Mouse (Mus musculus): Measurements from ENCODE around the gene Zmynd11.
A peak's percentile ranks its signal among the peaks of the same experiment; 100 is the strongest.
"Not testable (repeated sequence)": the region's sequence is repeated elsewhere in the genome, so short reads cannot be mapped to it uniquely, and the experiment has no call there.

Gene Zmynd11

DNA sequence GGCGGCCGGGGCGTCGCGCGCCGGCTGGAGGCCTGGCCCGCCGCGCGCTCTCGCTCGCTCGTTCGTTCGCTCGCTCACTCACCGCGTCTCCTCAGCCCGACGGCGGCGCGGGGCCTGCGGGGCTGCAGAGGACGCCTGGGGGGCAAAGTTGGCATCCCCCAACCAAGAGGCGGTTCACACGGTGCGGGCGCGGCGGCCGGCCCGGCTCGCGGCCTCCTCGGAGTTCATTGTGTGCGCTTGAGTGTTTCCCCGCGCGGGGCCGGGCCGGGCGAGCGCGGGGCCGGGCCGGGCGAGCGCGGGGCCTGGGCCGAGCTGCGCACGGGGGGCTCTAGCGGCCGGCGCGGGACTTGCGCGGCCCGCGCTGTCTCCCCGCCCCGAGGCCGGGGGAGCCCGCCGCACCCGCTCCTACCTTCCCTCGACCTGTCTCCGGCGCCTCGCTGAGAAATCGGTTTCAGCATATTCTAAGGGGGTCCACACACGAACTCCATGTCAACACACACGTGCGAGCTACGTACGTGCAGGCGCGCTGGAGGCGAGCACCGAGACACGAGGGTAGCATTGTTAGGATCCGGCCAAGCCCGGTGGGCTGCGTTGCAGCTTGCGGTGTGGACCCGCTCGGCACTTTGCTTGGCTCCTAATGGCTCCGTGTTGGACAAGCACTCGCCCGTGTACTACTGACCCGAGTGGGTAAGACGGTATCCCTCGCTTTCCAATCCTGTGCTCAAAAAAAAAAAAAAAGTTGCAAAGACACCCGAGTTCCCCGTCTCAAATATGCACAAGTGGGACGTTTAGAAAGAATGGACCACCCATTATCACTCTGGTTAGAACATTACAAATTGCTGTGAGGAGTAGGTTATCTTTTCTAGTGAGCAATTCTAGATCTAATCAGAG lies at the start of gene Zmynd11:
Gene Zmynd11 (minus strand): TSS at position 685 of the 891 bp plus-strand sequence.
- DNase-seq = peak; percentile 51 to 53

DNA sequence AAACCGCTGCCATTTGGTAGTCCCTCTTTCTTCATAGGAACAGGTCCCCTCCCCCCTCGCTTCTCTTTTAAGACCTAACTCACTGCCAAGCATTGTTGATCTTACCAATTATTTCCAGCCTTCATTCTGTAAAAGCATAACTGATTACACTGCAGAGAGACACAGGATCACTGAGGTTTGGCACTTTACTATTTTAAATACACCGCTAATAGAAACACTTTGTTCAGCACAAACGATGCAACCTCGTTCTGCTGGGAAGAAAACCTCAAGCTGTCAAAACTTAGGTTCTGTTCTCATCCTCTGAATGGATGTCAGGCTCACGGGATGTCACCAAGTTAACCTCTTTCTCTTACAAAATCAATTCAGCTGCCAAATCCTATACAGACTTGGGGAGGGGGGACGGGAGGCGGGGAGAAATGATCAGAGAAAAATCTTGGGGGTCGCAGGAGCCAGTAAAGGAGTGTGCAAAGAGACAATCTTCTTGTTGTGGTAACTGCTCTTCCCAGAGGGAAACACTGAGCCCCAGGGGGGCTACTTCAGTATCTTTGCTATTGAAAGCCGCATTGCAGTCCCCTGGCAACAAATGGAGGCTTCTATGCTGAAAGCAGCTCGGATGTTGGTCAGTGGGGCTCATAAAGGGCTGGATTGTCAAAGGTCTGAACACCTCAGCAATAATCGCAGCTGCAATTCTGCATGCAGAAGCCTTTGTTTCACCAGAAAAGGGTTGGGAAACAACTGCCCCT lies 30.9 kb upstream of the Zmynd11 start:
- no peak for DNase-seq

DNA sequence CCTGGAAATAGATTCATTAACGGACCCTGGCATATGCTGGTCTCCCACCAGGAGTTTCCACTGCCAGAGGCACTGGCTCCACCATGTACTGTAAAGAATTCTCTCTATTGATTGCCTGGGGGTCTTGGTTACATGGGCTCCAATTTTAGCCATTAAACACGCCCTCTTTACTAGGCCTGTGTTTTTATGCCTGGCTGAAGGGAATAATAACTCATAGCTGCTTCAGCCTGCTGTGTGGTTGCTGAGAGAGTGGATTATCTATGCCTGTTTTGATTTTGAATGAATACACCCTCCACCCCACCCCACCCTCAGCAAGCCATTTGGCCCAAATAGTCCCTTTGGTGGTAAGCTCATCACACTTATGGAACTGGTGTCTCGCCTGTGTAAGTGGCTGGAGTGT lies 20.9 kb upstream of the Zmynd11 start:
- no peak for DNase-seq

DNA sequence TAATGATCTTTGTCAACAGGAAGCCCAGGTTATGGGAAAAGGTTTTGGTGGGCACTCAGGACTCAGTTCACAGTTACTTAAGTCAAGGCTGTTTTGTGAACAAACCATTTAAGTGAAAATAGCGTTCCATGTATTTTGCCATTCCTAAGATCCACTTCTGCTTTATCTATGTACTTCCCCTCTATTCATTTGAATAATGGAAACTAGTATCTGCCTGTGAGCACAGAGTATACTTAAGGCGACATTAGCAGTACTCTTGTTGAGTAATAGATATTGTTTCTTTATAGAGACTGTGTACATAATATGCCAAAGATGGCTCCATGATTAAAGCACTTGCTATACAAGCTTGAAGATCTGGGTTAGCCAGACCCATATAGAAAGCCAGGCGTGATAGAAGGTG lies 18.6 kb upstream of the Zmynd11 start:
- no peak for DNase-seq

DNA sequence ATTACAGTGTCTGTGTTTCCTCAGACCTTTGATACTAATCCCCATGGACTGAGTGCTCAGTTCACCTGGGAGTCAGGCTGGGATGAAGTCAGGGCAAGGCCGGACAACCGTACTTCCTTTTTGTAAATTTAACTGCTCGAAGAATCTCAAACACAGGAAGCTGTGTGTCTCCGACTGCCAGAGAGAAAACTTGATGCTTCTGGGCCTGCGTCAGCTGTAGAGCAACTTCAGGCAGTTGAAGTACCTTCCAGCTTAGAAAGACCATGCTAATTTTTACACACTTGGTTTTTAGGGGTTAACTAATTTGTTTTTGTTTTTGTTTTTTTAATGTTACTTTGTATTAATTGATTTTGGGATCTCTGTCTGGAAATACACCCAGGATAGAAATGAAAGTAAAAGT lies 10.8 kb upstream of the Zmynd11 start:
- DNase-seq = peak in 1 of 2 experiments; percentile 34

DNA sequence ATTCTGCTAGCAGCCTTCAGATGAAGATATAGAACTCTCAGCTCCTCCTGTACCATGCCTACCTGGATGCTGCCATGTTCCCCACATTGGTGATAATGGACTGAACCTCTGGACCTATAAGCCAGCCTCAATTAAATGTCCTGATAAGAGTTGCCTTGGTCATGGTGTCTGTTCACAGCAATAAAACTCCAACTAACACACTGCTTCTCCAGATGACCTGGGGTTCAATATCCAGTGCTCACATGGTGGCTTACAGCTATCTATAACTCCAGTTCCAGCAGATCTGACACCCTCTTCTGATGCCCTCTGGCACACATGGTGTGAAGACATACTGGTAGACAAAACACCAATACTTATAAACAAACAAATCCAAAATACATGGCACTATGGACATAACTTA lies 8.9 kb upstream of the Zmynd11 start:
- DNase-seq = no peak

DNA sequence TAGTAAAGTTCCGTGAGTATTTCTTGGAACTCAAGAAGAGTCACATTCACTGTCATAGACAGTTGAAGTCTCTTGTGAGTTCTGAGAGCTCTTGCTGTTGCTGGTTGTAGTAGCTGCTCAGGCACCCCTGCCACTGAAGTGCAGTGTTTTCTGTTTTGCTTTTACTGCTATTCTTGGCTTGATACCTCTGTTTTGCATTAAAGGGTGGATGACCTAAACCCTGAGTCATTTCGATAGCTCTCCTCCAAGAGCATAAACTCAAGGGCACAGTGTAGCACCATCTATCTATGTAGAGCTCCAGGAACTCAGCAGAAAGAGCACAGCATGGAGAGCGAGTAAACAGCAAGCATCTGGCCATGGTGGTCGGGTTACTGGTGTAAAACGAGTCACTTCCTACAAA lies 2.1 kb upstream of the Zmynd11 start:
- DNase-seq = no peak

DNA sequence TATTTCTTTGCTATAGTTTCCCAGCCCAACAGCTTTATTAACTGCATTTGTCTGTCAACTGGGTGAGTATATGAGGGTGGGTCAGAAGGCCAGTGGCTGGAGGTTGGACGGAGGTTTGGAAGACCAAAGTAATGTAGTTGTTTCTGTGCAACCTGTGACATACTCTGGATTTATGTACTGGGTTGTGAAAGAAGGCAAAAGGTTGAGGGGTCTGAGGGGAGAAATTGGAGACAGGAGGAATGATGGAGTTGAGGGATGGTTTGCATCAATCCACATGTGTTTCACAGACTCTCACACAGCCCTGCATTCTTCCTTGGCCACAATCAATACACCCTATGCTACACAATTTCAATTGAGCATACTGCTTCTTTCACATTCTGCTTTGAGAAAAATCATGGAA lies 1.4 kb upstream of the Zmynd11 start:
- DNase-seq = no peak

DNA sequence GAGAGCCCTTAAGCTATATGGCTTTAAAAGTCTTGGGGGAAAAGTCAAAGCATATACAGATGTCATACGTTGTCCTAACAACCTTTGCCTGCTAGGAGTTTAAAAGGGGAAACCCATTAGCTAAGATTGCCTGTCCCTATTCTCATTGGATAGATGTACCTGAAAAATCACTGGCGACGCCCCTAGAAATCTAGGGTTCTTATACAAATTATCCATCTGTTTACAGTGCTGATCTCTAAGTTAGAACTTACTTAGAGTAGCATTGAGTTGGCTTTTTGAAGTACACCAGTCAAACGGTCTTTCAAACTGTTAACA lies 364 bp upstream of the Zmynd11 start:
- DNase-seq = no peak

DNA sequence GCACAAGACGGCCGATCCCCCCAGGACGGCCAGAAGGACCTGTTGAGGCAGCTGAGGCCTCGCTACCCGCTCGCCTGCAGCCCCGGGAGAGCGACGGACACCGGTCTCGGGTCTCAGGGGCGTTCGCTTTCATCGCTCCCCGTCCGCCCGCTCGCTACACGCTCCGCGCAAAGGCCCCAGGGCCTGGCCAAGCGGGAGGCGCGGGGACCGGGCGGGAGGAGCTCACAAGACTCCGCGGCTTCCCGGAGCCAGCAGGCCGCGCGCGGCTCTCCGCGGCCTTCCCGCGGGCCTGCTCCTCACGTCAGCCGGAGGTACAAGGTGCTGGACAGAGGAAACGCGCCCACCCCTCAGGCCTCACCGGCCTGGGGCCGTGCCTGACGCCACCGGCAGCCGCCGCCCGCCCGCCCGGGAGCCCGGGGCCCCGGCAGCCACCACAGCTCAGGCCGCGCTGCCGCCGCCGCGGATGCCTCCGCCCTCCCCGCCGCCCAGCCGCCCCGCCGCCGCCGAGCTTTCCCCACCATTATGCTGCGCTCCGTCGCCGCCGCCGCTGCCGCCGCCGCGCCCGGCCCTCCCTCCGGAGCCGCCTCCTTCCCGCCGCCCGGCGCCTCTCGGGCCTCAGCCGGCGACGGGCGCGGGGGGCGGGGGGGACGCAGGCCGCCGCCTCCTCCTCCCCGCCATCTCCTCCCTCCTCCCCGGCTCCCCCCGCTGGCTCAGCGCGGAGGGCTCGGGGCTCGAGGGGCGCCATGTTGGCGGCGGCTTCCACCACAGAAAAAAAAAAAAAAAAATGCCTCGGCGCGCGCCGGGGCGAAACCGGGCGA lies 1.1 kb downstream of the Zmynd11 start:
- peak; percentile 61 to 64 for DNase-seq

DNA sequence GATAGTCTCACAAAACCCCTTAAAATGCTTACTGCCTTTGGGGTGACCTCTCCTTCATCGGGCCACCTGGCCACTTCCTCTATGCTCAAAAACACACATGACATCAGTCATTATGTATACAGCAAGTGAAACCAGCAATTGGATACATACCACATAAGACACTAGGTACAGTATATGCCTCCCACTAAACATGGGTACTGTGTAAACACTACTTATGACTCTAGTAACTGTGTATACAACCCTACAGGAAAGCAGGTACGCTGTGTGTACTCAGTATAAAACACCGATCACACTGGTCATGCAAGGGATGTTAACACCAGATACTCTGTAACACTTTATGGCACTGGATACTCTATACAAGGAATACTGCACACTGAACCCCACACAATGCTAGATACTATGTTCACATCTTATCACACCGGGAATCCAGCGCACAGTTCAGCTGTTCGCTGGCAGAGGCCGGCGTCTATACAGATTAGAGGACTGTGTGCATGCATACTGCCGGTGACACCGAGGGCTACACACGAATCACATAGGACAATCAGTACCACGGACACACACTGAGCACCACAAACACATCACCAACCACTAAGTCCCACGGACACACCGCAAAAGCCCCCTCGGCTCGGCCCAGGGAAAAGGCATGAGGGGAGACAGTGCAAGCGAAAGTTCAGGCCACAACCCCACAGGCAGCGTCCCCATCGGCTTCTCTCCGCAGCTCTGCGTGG lies 1.9 kb downstream of the Zmynd11 start:
- DNase-seq = peak in 1 of 2 experiments; percentile 33

DNA sequence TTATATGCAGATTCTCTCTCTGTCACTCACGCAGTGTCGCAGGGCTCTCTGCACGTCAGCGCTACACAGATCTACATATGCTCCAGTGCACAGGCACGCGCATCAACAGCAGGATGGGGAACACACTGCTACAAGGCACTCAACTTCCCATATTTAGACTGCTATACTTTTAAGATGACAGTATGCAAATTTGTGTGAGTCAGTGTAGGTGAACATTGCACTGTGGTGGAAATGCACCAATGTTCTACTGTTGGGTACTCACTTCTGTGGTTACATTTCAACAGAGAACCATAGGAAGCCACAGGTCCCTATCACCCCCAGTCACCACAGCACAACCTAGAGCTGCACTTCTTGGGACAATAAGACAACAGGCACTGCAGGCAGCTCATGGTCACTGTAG lies 5.1 kb downstream of the Zmynd11 start:
- DNase-seq = no peak

DNA sequence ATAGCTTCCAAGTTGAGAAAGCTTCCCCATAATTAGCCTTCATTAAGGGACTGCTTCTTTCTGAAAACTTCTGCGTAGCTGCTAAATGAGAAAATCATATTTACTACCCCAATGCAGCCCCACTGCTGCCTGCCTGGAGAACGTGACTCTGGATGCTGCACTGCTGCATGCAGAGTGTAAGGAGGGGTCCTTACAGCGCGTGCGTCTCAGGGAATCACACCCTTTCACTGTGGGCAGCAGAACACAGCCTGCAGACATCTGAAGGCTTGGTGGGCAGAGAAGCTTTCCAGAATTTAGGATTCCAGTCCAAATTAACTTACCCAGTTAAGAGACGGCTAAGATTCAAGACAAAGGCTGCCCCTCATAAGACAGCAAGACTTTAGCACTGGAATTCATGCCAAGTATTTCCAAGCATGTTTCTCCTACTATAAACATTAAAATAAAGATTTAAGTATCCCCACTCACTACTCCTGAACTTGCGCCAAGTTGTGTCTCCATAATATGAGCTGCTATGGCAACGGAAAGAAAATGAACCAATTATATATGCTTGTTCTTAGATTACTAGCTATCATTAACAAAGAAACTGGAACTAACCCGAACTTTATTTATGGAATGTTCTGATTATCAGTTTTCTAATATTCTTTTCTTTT lies 7.2 kb downstream of the Zmynd11 start:
- DNase-seq = no peak

DNA sequence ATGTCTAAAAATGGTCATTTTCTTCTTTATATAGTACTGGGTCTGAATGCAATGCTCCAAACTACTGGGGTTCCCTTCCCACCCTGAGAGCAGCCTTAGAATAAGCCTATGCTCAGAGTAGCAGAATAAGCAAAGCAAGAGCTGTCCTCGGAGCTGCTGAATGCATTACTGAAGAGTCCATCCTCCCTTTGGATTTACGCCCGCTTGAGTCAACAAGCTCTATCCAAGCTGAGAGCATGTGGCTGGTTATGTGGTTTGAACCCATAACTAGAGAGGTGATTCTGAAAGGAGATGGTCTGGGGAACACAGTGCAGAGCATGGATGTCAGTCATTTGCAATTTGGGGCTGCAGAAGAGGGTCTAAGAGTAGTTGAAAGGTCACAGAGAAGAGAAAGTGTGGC lies 11.4 kb downstream of the Zmynd11 start:
- DNase-seq = no peak

DNA sequence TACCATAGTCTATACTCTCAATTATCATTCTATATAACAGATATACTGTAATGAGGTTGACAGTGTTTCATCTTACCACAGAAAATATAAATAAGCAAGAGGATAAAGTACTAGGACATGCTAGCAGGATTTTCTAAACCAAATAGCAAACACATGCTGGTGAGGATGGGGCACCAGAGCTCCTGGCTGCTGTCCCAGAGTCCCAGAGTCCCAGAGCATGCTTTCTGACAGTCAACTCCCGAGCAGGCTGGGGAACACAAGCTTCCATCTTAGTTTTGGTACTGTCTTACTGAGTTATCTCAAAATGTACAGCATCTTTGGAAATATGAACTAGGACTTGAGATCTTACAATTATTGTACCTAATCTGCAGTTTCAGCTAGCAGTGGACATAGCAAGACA lies 14.8 kb downstream of the Zmynd11 start:
- no peak for DNase-seq

DNA sequence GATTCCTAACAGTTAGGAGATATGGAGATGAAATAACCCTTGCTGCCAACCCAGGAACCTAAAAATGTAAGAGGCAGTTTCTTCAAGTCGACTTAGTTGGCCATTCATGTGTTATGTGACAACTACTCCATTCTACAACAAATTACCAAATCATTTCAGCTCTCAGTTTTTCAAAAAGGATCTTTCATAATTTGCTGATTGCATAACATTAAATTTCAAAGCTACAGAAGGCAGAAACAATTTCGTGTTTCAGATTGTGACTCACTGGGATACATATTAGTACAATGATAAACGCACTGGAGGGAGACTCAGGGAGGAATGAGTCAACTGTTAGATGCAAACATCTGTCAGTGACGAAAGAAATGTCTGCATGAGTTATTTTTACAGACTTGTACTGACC lies 15.3 kb downstream of the Zmynd11 start:
- DNase-seq = no peak

DNA sequence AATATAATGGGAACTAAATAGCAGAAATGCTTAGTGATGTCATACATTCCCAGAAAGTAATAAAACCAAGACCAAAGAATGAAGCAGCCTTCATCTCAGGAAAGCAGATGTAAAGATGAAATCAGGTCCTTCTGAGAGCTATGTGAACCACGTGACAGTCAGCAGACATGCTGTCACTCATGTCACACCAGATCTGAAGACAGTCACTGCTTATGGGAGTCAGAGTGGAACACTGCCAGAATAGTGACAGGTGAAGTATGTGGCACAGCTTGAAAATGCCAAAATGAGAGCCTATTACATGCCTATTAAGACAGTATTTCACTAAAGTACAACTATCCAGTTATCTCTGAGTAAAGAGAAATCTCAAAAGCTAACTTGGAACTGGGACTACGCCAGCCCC lies 26.9 kb downstream of the Zmynd11 start:
- no peak for DNase-seq

DNA sequence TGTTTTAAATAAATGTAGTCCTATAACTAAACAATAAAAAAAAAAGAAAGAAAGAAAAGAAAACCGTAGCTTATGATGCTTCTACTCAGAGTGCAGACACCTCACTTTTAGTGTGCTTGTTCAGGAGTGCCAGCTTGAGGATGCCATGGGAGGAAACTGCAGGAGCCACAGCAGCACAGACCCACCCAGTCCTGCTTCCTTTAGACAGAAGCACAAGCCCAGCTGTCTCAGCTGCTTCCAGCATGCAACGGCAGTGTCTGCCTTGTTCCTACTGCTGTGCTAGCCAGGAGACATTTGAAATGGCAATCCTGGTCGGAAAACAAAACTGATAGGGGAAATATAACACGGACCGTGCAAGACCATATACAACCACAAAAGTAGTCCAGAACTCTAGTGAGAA lies 28.1 kb downstream of the Zmynd11 start:
- DNase-seq = no peak

DNA sequence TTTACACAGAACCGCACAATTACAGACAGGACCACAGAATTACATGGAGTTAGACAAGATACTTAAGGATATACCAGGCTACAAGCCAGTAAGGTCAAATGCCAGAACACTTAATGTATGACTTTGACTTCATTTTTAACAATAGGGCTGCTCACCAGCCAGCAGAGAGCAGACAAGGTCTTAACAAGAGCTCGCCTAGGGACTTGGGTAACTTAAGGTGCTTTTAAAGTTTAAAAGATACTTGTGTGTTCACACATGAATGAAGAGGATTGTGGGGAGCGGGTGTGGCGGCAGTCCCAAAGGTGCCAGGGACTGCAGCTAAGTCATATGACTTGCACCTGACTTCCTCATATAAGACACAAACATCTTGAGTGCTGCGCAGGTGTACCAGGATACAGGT lies 32.9 kb downstream of the Zmynd11 start:
- not testable (repeated sequence) for DNase-seq

DNA sequence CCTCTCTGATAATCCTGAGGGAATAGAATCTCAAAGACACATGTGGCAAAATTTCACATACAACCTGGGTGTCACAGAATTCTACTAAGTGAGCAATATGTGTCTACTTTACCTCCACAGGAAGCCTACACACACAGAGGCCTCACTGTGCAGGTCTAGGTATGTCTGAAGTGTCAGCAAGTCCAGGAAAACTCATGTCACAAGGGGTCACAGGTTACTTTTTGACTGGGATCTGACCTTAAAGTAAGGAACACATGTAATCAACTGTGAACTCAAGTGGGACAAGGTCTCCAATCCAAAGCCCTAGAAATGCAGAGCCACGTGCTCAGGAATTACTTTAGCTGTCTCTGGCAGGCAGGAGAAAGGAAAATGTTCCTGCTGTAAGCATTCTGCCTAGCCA lies 36.1 kb downstream of the Zmynd11 start:
- no peak for DNase-seq

DNA sequence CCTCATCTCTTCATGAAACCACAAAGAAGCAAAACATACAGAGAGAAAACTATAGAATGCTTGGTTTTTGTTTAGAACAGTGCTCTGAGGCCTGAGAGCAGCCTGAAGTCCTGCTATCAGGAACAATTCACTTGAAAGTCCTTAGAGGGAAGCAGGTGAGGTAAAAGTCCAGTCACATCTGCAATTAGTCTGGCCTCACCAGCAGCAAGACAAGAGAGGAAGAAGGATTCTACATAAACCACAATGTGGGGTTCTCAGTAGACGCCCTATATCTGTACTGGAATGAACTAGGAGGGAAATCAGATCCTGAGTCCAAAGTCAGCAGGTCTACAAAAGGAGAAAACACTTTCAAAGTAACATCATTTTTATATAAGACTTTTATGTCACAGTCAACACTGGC lies 49.9 kb downstream of the Zmynd11 start:
- DNase-seq = no peak

DNA sequence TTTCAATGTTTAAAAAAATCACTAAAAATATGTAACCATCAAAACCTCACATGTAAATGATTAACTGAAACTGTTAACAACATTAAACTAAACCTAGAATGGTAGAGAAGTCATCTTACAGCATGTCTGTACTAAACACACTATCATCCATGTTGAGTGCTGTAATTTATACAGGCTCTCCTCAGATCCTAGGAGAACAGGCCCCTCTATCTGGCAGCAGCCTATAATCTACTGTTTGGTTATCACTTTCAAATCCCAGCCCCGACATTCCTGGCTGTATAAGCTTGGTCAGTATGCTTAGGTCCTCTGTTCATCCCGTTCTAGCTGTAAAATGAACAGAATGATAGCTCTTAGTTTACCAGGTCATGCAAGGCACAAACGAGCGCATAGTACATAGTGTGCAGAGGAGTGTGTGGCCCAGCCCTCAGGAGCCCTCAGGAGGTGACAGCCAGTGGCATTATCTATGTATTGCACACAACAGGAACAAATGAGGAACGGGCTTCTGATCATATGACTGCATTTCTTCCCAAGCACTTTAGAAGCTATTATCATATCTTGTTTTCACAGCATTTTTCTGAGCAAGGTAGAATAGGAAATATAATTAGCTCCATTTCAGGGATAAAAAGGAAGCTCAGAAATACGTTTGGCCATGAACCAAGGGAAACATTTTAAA lies 51.5 kb downstream of the Zmynd11 start:
- no peak for DNase-seq

Measured in thymus, adult 18-20 months (tissue).